Mouse (Mus musculus) forelimb bud, embryonic 11.5 days (tissue): ENCODE measurements at regions not wholly inside any gene's neighbourhood (a gene's known extent, or its start where the extent isn't known, plus 50 kb on each side); places are given as distances from the start of the nearest gene placed in this dataset.

Experiments
- DNase-seq: peaks from one replicate; pipeline ENCODE4 v3.0.0-alpha.2; 2012; ENCODE audit warnings: low read depth, low spot score

- DNase-seq = no peak
Measured at GRCm38 (mm10) chr1:194878440-194878839, 60.2 kb upstream of the Cd34 start.

GRCm38 (mm10) chr1:194879324-194880233 lies 59.0 kb upstream of the Cd34 start:
- peak; percentile 92 for DNase-seq

- DNase-seq = no peak
Measured at GRCm38 (mm10) chr1:194881556-194882223, 56.9 kb upstream of the Cd34 start.

GRCm38 (mm10) chr1:194885071-194885686 lies 53.4 kb upstream of the Cd34 start:
- DNase-seq = no peak

GRCm38 (mm10) chr1:194885687-194886077 lies 52.9 kb upstream of the Cd34 start:
- no peak for DNase-seq
